Mouse (Mus musculus): Measurements from ENCODE around the gene Efl1.

The Efl1 gene

DNA sequence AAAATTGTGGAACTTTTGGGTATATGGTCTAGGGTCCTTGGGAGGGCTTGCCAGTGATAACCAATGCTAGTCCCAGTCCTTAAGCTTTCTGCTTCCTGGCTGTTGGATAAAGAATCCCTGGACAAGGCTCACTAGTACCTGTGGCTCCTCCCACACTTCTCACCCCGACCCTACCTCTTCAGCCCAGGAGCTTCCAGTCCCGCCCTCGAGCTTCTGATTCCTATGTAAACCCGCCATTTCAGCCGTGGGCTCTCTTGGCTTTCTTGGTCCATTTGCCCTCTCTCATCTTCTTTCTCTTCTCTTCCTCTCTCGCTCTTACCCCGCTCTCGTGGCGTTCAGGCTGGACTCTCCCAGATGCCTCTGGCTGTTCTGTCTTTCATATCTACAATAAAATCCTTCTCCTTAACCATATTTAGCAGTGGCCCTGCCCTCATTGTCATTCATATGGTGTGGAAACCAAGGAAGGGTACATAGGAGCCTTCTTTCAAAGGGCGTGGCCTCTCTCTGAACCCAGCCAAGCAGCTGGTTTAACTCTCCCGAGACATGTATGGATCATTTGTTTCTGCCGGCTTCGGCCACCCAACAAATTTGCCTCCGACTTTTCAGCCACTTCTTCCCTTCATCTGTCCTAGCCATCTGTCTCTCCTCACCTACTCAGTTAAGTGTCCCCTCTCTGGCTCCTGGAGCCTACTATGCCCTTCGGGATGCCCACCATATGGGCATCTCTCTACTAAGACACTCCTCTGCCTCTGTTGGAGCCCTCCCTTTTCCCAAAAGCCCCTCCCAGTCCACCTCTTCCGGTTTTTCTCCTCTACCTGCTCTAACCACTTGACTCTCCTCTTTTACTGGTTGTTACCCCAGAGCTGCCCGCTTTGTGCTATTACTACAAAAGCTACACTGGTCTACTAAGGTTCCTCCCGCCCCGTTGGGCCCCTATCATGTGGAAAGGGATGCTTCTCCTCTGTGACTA lies 164.1 kb downstream of the Efl1 start:
- no peak for DNase-seq (ENCODE audit: low read depth)

DNA sequence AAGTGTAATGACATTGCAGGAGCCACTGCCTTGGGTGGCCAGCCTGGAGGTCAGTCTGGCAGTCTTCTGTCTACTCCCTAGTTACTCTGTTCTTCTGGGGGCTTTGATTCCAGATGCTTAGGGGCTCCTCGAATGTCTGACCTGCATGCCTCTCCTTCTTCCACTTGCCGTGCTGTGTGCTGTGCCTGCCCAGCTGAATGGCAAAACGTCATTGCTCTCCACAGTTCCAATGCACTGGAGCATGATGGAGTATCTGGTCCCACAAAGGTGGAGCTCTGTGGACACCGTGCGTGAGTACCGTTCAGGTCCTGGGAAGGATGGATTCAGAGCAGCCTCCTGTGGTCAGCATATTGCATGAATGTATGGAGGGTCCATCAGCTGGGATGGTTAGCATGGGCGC lies 171.1 kb downstream of the Efl1 start:
- DNase-seq (ENCODE audit: low read depth), result no peak

- no peak for DNase-seq (ENCODE audit: low read depth)
Observed at GRCm38 (mm10) chr7:82820661-82821060, 172.2 kb downstream of the Efl1 start.

GRCm38 (mm10) chr7:82821501-82821900 lies 173.1 kb downstream of the Efl1 start:
- DNase-seq (ENCODE audit: low read depth), result no peak

DNA sequence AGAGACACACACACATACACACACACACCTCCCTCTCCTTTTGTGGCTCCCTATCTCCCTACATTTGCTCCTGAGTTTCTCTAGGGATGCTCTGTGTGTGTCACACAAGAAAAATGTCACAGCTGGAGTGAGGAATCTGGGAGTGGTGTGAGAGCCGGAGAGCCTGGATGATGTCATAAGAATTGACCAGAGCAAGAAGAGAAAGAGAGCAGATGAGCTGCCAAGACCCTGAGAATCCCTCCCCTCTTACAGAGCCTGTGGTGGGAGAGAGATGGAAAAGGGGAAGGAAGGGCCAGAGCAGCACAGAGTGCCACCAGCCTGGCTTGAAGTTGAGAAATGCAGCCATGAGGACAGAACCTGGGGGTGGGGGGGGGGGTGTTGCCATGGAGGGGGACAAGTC lies 174.1 kb downstream of the Efl1 start:
- DNase-seq (ENCODE audit: low read depth), result no peak
